Mouse (Mus musculus): ENCODE measurements at regions not wholly inside any gene's neighbourhood (a gene's known extent, or its start where the extent isn't known, plus 50 kb on each side); places are given as distances from the start of the nearest gene placed in this dataset.
"Not testable (repeated sequence)": the region's sequence is repeated elsewhere in the genome, so short reads cannot be mapped to it uniquely, and the experiment has no call there.

- not testable (repeated sequence) for DNase-seq (ENCODE audit: low read depth, low spot score)
Observed at GRCm38 (mm10) chr1:101901601-101902000, 2129.0 kb downstream of the Cntnap5b start.

DNA sequence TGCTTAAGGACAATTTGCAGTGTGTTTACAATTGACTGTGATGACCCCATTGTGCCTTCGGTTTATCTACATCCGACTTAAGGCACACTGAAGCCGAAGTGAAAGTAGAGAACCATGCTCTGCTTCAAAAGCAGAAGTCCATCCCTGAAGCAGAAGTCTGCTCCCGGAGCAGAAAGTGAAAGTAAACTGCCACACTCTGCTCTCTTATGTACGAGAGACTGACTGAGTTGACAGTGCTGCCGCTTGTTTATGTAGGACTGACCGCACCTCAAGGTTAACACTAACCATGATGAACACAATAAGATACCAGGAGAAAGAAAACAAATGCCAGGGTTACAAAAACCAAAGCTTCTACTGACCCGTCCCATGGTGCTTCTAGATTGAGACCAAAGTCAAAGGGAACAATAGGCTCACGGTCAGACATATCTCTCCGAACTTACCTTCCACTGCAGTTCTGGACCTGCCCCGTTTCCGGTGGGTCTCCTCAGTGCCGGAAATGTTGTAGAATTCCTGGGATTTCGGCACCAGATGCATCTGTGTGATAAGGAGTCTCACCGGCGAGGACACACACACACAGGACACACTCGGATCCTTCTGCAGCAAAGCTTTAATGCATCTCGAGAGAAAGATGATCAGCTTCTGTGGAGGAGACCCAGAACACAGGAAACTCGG, 2129.7 kb downstream of the Cntnap5b start:
- DNase-seq (ENCODE audit: low read depth, low spot score): not testable (repeated sequence)

- not testable (repeated sequence) for DNase-seq (ENCODE audit: low read depth, low spot score)
Observed at GRCm38 (mm10) chr1:101902826-101903210, 2130.3 kb downstream of the Cntnap5b start.

GRCm38 (mm10) chr1:101916991-101917390, 2144.4 kb downstream of the Cntnap5b start:
- peak; percentile 42 for DNase-seq (ENCODE audit: low read depth, low spot score)

DNA sequence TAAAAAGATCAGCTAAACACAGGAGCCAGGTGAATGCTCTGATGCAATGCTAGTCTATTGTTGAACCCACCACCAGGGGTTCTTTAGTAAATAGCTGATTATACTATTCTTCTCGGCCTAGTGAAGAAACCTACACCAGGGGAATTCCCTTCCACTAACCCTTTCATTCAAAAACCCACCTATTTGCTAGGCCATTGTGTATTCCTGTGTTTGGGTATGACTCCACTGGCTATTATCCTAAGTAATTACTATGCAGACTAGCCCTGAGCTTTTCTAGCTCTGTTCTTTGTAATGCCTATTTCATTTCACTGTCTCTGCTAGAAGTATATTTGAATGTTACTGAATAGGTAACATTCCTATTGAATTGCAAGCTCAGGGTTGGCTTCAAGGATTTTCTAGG, 2146.3 kb downstream of the Cntnap5b start:
- DNase-seq (ENCODE audit: low read depth, low spot score): peak; percentile 91

DNA sequence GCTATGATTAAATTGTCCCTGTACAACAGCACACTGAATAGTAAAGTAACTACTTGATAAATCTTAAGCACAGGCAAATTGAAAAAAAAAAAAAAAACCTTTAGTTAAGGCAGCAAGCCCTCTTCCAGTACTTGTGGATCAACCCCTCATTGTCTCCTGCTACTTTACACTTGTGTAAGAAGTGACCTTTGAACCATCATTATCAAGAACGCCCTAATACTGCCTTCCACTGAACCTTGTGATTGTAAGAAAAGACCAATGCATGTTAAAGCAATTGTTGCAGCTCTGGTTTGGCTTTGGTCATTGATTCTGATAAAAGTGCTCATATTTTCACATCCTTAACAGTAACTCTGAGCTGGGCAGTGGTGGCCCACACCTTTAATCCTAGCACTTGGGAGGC, 2168.5 kb downstream of the Cntnap5b start:
- DNase-seq (ENCODE audit: low read depth, low spot score): no peak
